In the genomic region with DNA sequence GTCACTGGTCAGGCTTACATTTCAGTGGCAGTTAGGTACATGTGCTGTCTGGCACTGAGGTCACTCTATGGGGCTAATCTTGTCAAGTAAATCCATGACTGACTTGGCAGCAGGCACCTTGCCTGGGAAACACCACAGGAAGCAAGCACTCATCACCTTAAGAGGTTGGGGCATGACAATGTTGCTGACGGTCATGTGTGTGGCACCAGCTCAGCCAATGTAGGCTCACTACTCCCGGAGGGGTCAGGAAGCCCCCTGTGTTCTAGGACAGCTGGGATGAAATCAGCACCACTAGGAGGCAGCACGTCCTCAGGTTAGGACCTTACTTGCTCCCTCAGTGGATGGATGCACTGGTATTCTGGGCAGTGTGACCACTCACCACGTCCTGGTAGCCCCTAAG, we compare ENCODE assay signal across 9 mouse cellular contexts. TPM values are rescaled to one million over a fixed set of nuclear protein-coding genes. Genes with fewer than 3 reads are reported as not detected.
DNase-seq lines count a peak whose midpoint lies in the region; ATAC-seq and TF ChIP-seq lines count a peak whose summit lies in the region.
"Had no signal": no experiment of that assay in that cellular context is flagged by ENCODE, and none has a peak within 500 bp of the region (broad histone marks: within the 10 kb centered on the region; RNA-seq: fewer than 3 reads in every experiment).

No protein-coding gene starts in this region.

- ATAC-seq in lung, embryonic 14.5 days (ENCODE audit: insufficient read depth): no peak

- WGBS in lung, embryonic 14.5 days: 36% methylated on average over 4 of the region's 4 CpGs

- H3K4me3 ChIP-seq in left cerebral cortex, adult 2 months: no peak overlapping the region
- no peak overlapping the region for H3K4me3 ChIP-seq in lung, embryonic 14.5 days (ENCODE audit: low read depth, low read length)
- H3K4me3 ChIP-seq: limb, embryonic 13.5 days had no signal

- peak; percentile 33 for TF ChIP-seq CTCF in left cerebral cortex, adult 2 months (IDR thresholded peaks at IDR 0.05)
- peak; percentile 58 for TF ChIP-seq CTCF in lung, embryonic 14.5 days (IDR thresholded peaks at IDR 0.05; ENCODE audit: low read depth)

- H3K9me3 ChIP-seq in lung, embryonic 14.5 days (ENCODE audit: low read depth, low read length): no peaks in the 10 kb centered on the region
- H3K9me3 ChIP-seq: limb, embryonic 13.5 days had no signal

- intact Hi-C loops in left cerebral cortex, adult 2 months (cut with DNase I): no loop called here

- no peaks in the 10 kb centered on the region for H3K27me3 ChIP-seq in lung, embryonic 14.5 days (ENCODE audit: insufficient read depth, low read length)
- H3K27me3 ChIP-seq: limb, embryonic 13.5 days had no signal

- peaks cover 48% of the 10 kb centered on the region for H3K36me3 ChIP-seq in lung, embryonic 14.5 days (ENCODE audit: insufficient read depth)

- no peak overlapping the region for H3K27ac ChIP-seq in left cerebral cortex, adult 2 months
- H3K27ac ChIP-seq in lung, embryonic 14.5 days (ENCODE audit: low read depth): no peak overlapping the region
- H3K27ac ChIP-seq: limb, embryonic 13.5 days had no signal

- DNase-seq in left cerebral cortex, adult 2 months (ENCODE audit: extremely low spot score in 1 of 2, low spot score in 2 of 2): no peak
- no peak for DNase-seq in left cerebral cortex, adult 9 months (ENCODE audit: low spot score in 2 of 2)
- DNase-seq in ES-CJ7 (ENCODE audit: low read depth, low spot score): peak; percentile 48
- DNase-seq in embryo, embryonic 10.5 days (ENCODE audit: low spot score): peak; percentile 56
- DNase-seq in lung, embryonic 14.5 days: peak; percentile 36
- no peak for DNase-seq in cerebellum, adult 8-10 months
- no peak for DNase-seq in cerebellum, adult 9-11 months
- DNase-seq in ovary, postnatal 10 days (ENCODE audit: low spot score): no peak

- H3K9ac ChIP-seq in lung, embryonic 14.5 days: no peak overlapping the region
- H3K9ac ChIP-seq: limb, embryonic 13.5 days had no signal

- no peak overlapping the region for H3K4me2 ChIP-seq in lung, embryonic 14.5 days
- H3K4me2 ChIP-seq: limb, embryonic 13.5 days had no signal

- peaks cover 6% of the 10 kb centered on the region for H3K4me1 ChIP-seq in lung, embryonic 14.5 days (ENCODE audit: insufficient read depth)

RNA-seq across cellular contexts. Expression of a gene that starts 7.6 kb away (rescaled TPM):
- 10 to 100 TPM; 68.3 to 83.2 TPM for total RNA-seq in left cerebral cortex, adult 2 months (2021)
- polyA plus RNA-seq in lung, embryonic 14.5 days (2014; fragmentation: Nextera tagmentation; extraction: Ambion mirVana): 226 and 229 TPM in 2 replicates

RNA-seq across cellular contexts. Expression of a gene that starts 9.0 kb away (rescaled TPM):
- not detected for total RNA-seq in left cerebral cortex, adult 2 months (2021)
- not detected in 2 replicates for polyA plus RNA-seq in lung, embryonic 14.5 days (2014; fragmentation: Nextera tagmentation; extraction: Ambion mirVana)

RNA-seq across cellular contexts. Expression of a gene that starts 11.4 kb away (rescaled TPM):
- total RNA-seq in left cerebral cortex, adult 2 months (2021): not detected
- polyA plus RNA-seq in lung, embryonic 14.5 days (2014; fragmentation: Nextera tagmentation; extraction: Ambion mirVana): 0.59 and 1.4 TPM in 2 replicates

RNA-seq across cellular contexts. Expression of a gene that starts 31.1 kb away (rescaled TPM):
- total RNA-seq in left cerebral cortex, adult 2 months (2021): 100 to 1,000 TPM; 114 to 120 TPM
- 872 and 897 TPM in 2 replicates for polyA plus RNA-seq in lung, embryonic 14.5 days (2014; fragmentation: Nextera tagmentation; extraction: Ambion mirVana)

RNA-seq across cellular contexts. Expression of a gene that starts 39.5 kb away (rescaled TPM):
- 100 to 1,000 TPM; 290 to 300 TPM for total RNA-seq in left cerebral cortex, adult 2 months (2021)
- polyA plus RNA-seq in lung, embryonic 14.5 days (2014; fragmentation: Nextera tagmentation; extraction: Ambion mirVana): 717 and 734 TPM in 2 replicates

Comparison
In these comparisons a context has a peak if more than half of its experiments do, and no peak if none do; other contexts are left out.
1. DNase-seq: peak in ES-CJ7 (single experiment), embryo, embryonic 10.5 days (single experiment) and lung, embryonic 14.5 days (single experiment); none in left cerebral cortex, adult 2 months (0 of 2), left cerebral cortex, adult 9 months (0 of 2), cerebellum, adult 8-10 months (single experiment), cerebellum, adult 9-11 months (single experiment) and ovary, postnatal 10 days (single experiment).